Mouse (Mus musculus): ENCODE measurements at regions not wholly inside any gene's neighbourhood (a gene's known extent, or its start where the extent isn't known, plus 50 kb on each side); places are given as distances from the start of the nearest gene placed in this dataset.

- Histone ChIP-seq H3K36me3 (replicated peaks) (no peaks in the 10 kb centered on the region), H3K27me3 (ENCODE audit: insufficient read depth, low read length) (peaks cover 10% of the 10 kb centered on the region), H3K9me3 (replicated peaks) (no peaks in the 10 kb centered on the region), H3K4me3 (ENCODE audit: low read depth, low read length) (no peak overlapping the region), H3K4me1 (ENCODE audit: insufficient read depth, low read depth, low read length) (no peaks in the 10 kb centered on the region)
- TF ChIP-seq TAL1 (conservative IDR thresholded peaks at IDR 0.05; ENCODE audit: low read depth, low read length): no peak
- no peak for TF ChIP-seq CTCF (IDR thresholded peaks at IDR 0.05; ENCODE audit: low read depth, low read length)
- no peak for TF ChIP-seq GATA2 (IDR thresholded peaks at IDR 0.05; ENCODE audit: borderline replicate concordance, low read depth, low read length)
- no peak for TF ChIP-seq GATA1 (IDR thresholded peaks at IDR 0.05; ENCODE audit: borderline replicate concordance, low read length)
- TF ChIP-seq POLR2AphosphoS5 (IDR thresholded peaks at IDR 0.05; ENCODE audit: insufficient replicate concordance, low read depth, low read length): no peak
- DNase-seq (ENCODE audit: low spot score): no peak
- no peak for ATAC-seq (ENCODE audit: extremely low read depth, insufficient number of reproducible peaks, low FRiP score, poor library complexity, severe bottlenecking)
Observed at GRCm38 (mm10) chr3:19882623-19883022, 74.2 kb upstream of the Cp start.

- H3K4me3 ChIP-seq (ENCODE audit: low read depth, low read length): no peak overlapping the region
- no peak for TF ChIP-seq GATA2 (IDR thresholded peaks at IDR 0.05; ENCODE audit: borderline replicate concordance, low read depth, low read length)
- no peak for TF ChIP-seq TAL1 (conservative IDR thresholded peaks at IDR 0.05; ENCODE audit: low read depth, low read length)
- TF ChIP-seq POLR2AphosphoS5 (IDR thresholded peaks at IDR 0.05; ENCODE audit: insufficient replicate concordance, low read depth, low read length): no peak
- no peak for TF ChIP-seq GATA1 (IDR thresholded peaks at IDR 0.05; ENCODE audit: borderline replicate concordance, low read length)
- TF ChIP-seq CTCF (IDR thresholded peaks at IDR 0.05; ENCODE audit: low read depth, low read length): no peak
- ATAC-seq (ENCODE audit: extremely low read depth, insufficient number of reproducible peaks, low FRiP score, poor library complexity, severe bottlenecking): no peak
Observed at GRCm38 (mm10) chr3:19888405-19888804, 68.4 kb upstream of the Cp start.

GRCm38 (mm10) chr3:19894258-19894629, 62.6 kb upstream of the Cp start:
- DNase-seq (ENCODE audit: low spot score) (no peak), ATAC-seq (ENCODE audit: extremely low read depth, insufficient number of reproducible peaks, low FRiP score, poor library complexity, severe bottlenecking) (peak; percentile 2; the same call in 1 of the 2 replicates)
- TF ChIP-seq GATA1 (IDR thresholded peaks at IDR 0.05; ENCODE audit: borderline replicate concordance, low read length): no peak
- no peak for TF ChIP-seq POLR2AphosphoS5 (IDR thresholded peaks at IDR 0.05; ENCODE audit: insufficient replicate concordance, low read depth, low read length)
- TF ChIP-seq TAL1 (conservative IDR thresholded peaks at IDR 0.05; ENCODE audit: low read depth, low read length): no peak
- TF ChIP-seq GATA2 (IDR thresholded peaks at IDR 0.05; ENCODE audit: borderline replicate concordance, low read depth, low read length): no peak
- TF ChIP-seq CTCF (IDR thresholded peaks at IDR 0.05; ENCODE audit: low read depth, low read length): no peak
- peaks cover 10% of the 10 kb centered on the region for H3K36me3 ChIP-seq (replicated peaks)
- no peaks in the 10 kb centered on the region for H3K9me3 ChIP-seq (replicated peaks)
- H3K4me1 ChIP-seq (ENCODE audit: insufficient read depth, low read depth, low read length): peaks cover 22% of the 10 kb centered on the region
- peak overlapping the region; percentile 99 for H3K4me3 ChIP-seq (ENCODE audit: low read depth, low read length)
- no peaks in the 10 kb centered on the region for H3K27me3 ChIP-seq (ENCODE audit: insufficient read depth, low read length)

More at GRCm38 (mm10) chr3:19888405-19888804, 68.4 kb upstream of the Cp start:
- H3K4me1 ChIP-seq (ENCODE audit: insufficient read depth, low read depth, low read length): peaks cover 3% of the 10 kb centered on the region; the same call in 1 of the 2 replicates
- no peaks in the 10 kb centered on the region for H3K36me3 ChIP-seq (replicated peaks)
- DNase-seq (ENCODE audit: low spot score): no peak
- H3K27me3 ChIP-seq (ENCODE audit: insufficient read depth, low read length): peaks cover 4% of the 10 kb centered on the region
- H3K9me3 ChIP-seq (replicated peaks): no peaks in the 10 kb centered on the region

- DNase-seq (ENCODE audit: low spot score) (peak; percentile 78), ATAC-seq (ENCODE audit: extremely low read depth, insufficient number of reproducible peaks, low FRiP score, poor library complexity, severe bottlenecking) (peak; percentile 98)
- Histone ChIP-seq H3K4me1 (ENCODE audit: insufficient read depth, low read depth, low read length) (peaks cover 22% of the 10 kb centered on the region), H3K27me3 (ENCODE audit: insufficient read depth, low read length) (no peaks in the 10 kb centered on the region), H3K36me3 (replicated peaks) (peaks cover 10% of the 10 kb centered on the region), H3K4me3 (ENCODE audit: low read depth, low read length) (peak overlapping the region; percentile 99), H3K9me3 (replicated peaks) (no peaks in the 10 kb centered on the region)
- TF ChIP-seq GATA2 (IDR thresholded peaks at IDR 0.05; ENCODE audit: borderline replicate concordance, low read depth, low read length): no peak
- TF ChIP-seq CTCF (IDR thresholded peaks at IDR 0.05; ENCODE audit: low read depth, low read length): peak; percentile 38; the same call in 1 of the 2 replicates
Observed at GRCm38 (mm10) chr3:19894630-19895578, 62.0 kb upstream of the Cp start.

GRCm38 (mm10) chr3:19895755-19896154, 61.1 kb upstream of the Cp start:
- Histone ChIP-seq H3K36me3 (replicated peaks) (peaks cover 10% of the 10 kb centered on the region), H3K4me1 (ENCODE audit: insufficient read depth, low read depth, low read length) (peaks cover 22% of the 10 kb centered on the region), H3K27me3 (ENCODE audit: insufficient read depth, low read length) (no peaks in the 10 kb centered on the region), H3K9me3 (replicated peaks) (no peaks in the 10 kb centered on the region), H3K4me3 (ENCODE audit: low read depth, low read length) (peak overlapping the region; percentile 99)
- DNase-seq (ENCODE audit: low spot score) (no peak), ATAC-seq (ENCODE audit: extremely low read depth, insufficient number of reproducible peaks, low FRiP score, poor library complexity, severe bottlenecking) (no peak)
- TF ChIP-seq TAL1 (conservative IDR thresholded peaks at IDR 0.05; ENCODE audit: low read depth, low read length) (no peak), GATA2 (IDR thresholded peaks at IDR 0.05; ENCODE audit: borderline replicate concordance, low read depth, low read length) (no peak), CTCF (IDR thresholded peaks at IDR 0.05; ENCODE audit: low read depth, low read length) (no peak), POLR2AphosphoS5 (IDR thresholded peaks at IDR 0.05; ENCODE audit: insufficient replicate concordance, low read depth, low read length) (no peak), GATA1 (IDR thresholded peaks at IDR 0.05; ENCODE audit: borderline replicate concordance, low read length) (no peak)

GRCm38 (mm10) chr3:19897140-19897539, 59.7 kb upstream of the Cp start:
- Histone ChIP-seq H3K36me3 (replicated peaks) (peaks cover 12% of the 10 kb centered on the region), H3K9me3 (replicated peaks) (no peaks in the 10 kb centered on the region), H3K4me3 (ENCODE audit: low read depth, low read length) (no peak overlapping the region), H3K4me1 (ENCODE audit: insufficient read depth, low read depth, low read length) (peaks cover 22% of the 10 kb centered on the region), H3K27me3 (ENCODE audit: insufficient read depth, low read length) (no peaks in the 10 kb centered on the region)
- DNase-seq (ENCODE audit: low spot score): no peak
- TF ChIP-seq GATA2 (IDR thresholded peaks at IDR 0.05; ENCODE audit: borderline replicate concordance, low read depth, low read length) (no peak), TAL1 (conservative IDR thresholded peaks at IDR 0.05; ENCODE audit: low read depth, low read length) (no peak), POLR2AphosphoS5 (IDR thresholded peaks at IDR 0.05; ENCODE audit: insufficient replicate concordance, low read depth, low read length) (no peak), GATA1 (IDR thresholded peaks at IDR 0.05; ENCODE audit: borderline replicate concordance, low read length) (no peak)
- ATAC-seq (ENCODE audit: extremely low read depth, insufficient number of reproducible peaks, low FRiP score, poor library complexity, severe bottlenecking): no peak

Measured in G1E (cell line).